Mouse (Mus musculus) T-cell, adult 66 days (primary cell): ENCODE results near the gene Mtif2. TPM values are rescaled to one million over a fixed set of nuclear protein-coding genes. Genes with fewer than 3 reads are reported as not detected.

Experiments
- total RNA-seq, 2 experiments: library from RNA; stranded (reverse); gene quantifications; 3 replicates in 1 of 2; 4 replicates in 1 of 2; pipeline ENCODE4 v1.2.4; 2023

Gene Mtif2
- 10 to 100 TPM; 24.9 to 37.8 TPM for total RNA-seq

GRCm38 (mm10) chr11:29525988-29526794, at the start of gene Mtif2:
Mtif2 (plus strand) TSS chr11:29526408.

GRCm38 (mm10) chr11:29514682-29515412, 11.4 kb upstream of the Mtif2 start, which contains the start of gene Prorsd1:
Prorsd1 (minus strand) TSS chr11:29515033.

GRCm38 (mm10) chr11:29547752-29548503, 21.7 kb downstream of the Mtif2 start, which contains the start of the genes Clhc1 and Rps27a:
Clhc1 (plus strand) TSS chr11:29547950.
Rps27a (minus strand) TSS chr11:29548109.

Other genes with a start within 250 kb of the Mtif2 start
- 1 to 10 TPM; 3.5 to 5.0 TPM for gene Ccdc88a, start 152.8 kb upstream of the Mtif2 start, total RNA-seq
- 10 to 100 TPM; 21.9 to 23.2 TPM for gene Prorsd1, start 11.4 kb upstream of the Mtif2 start, total RNA-seq
- gene Clhc1, start 21.5 kb downstream of the Mtif2 start, total RNA-seq = under 1 TPM; 0.76 to 0.98 TPM
- 1,000 to 10,000 TPM; 2,138 to 2,292 TPM for gene Rps27a, start 21.7 kb downstream of the Mtif2 start, total RNA-seq
- 10 to 100 TPM; 79.1 to 80.5 TPM for gene Rtn4, start 166.5 kb downstream of the Mtif2 start, total RNA-seq